Mouse (Mus musculus) testis, adult 2 months (tissue): ENCODE data around the gene Prr7. TPM values are rescaled to one million over a fixed set of nuclear protein-coding genes. Genes with fewer than 3 reads are reported as not detected.

Experiments
- H3K27ac ChIP-seq: fragments of 200-500 bp; 2 replicates; pipeline ENCODE4 v1.5.1; 2012; ENCODE audit warnings: low read depth, low read length; ENCODE audit not compliant: control insufficient read depth, insufficient read depth
- H3K27me3 ChIP-seq: fragments of 200-500 bp; 2 replicates; pipeline ENCODE4 v1.6.1; 2012; ENCODE audit warnings: mild to moderate bottlenecking, low read length, moderate library complexity; ENCODE audit not compliant: control insufficient read depth, insufficient read depth
- H3K36me3 ChIP-seq: fragments of 200-500 bp; 2 replicates; pipeline ENCODE4 v1.6.1; 2012; ENCODE audit warnings: mild to moderate bottlenecking, low read length; ENCODE audit not compliant: control insufficient read depth, insufficient read depth
- H3K4me1 ChIP-seq: fragments of 200-500 bp; 2 replicates; pipeline ENCODE4 v1.6.1; 2012; ENCODE audit warnings: low read length; ENCODE audit not compliant: control insufficient read depth, insufficient read depth
- H3K4me3 ChIP-seq: fragments of 200-500 bp; 2 replicates; pipeline ENCODE4 v1.5.1; 2012; ENCODE audit warnings: low read depth, mild to moderate bottlenecking, low read length, moderate library complexity, mixed read lengths; ENCODE audit not compliant: control insufficient read depth
- CTCF ChIP-seq: fragments of 200-500 bp; IDR thresholded peaks from 2 replicates; pipeline ENCODE4 v1.5.1; 2012; ENCODE audit warnings: low read depth, mild to moderate bottlenecking, inconsistent platforms, low read length, moderate library complexity; ENCODE audit not compliant: control insufficient read depth, insufficient read depth, insufficient replicate concordance
- POLR2A ChIP-seq: fragments of 200-500 bp; IDR thresholded peaks from 2 replicates; pipeline ENCODE4 v1.6.1; 2012; ENCODE audit warnings: low read depth, mild to moderate bottlenecking, inconsistent platforms, low read length, moderate library complexity; ENCODE audit not compliant: control insufficient read depth
- polyA plus RNA-seq: library from polyadenylated mRNA; depleted of rRNA; stranded (reverse); fragments of >200 nt; gene quantifications from 2 replicates; pipeline ENCODE4 v1.2.3, GENCODE M21; 2012

Prr7 gene
- polyA plus RNA-seq, 1 experiment, result 20.3 TPM

- H3K27ac ChIP-seq, result no peak overlapping the region
- no peak overlapping the region for H3K4me3 ChIP-seq
- H3K4me1 ChIP-seq, result peaks cover 4% of the 10 kb centered on the region; the same call in 1 of the 2 replicates
- no peak for TF ChIP-seq POLR2A
- TF ChIP-seq CTCF, result no peak
- no peaks in the 10 kb centered on the region for H3K27me3 ChIP-seq
- no peaks in the 10 kb centered on the region for H3K36me3 ChIP-seq
Observed at GRCm38 (mm10) chr13:55505810-55506209, 41.7 kb downstream of the Prr7 start.

GRCm38 (mm10) chr13:55506697-55507096 lies 42.6 kb downstream of the Prr7 start:
- TF ChIP-seq POLR2A, result no peak
- no peak for TF ChIP-seq CTCF
- peaks cover 11% of the 10 kb centered on the region for H3K4me1 ChIP-seq
- no peaks in the 10 kb centered on the region for H3K36me3 ChIP-seq
- H3K27me3 ChIP-seq, result no peaks in the 10 kb centered on the region
- no peak overlapping the region for H3K27ac ChIP-seq
- H3K4me3 ChIP-seq, result no peak overlapping the region

GRCm38 (mm10) chr13:55507877-55508276 lies 43.8 kb downstream of the Prr7 start:
- Histone ChIP-seq H3K27ac (no peak overlapping the region), H3K36me3 (no peaks in the 10 kb centered on the region), H3K4me3 (no peak overlapping the region), H3K27me3 (no peaks in the 10 kb centered on the region), H3K4me1 (peaks cover 18% of the 10 kb centered on the region)
- TF ChIP-seq POLR2A (no peak), CTCF (no peak)

GRCm38 (mm10) chr13:55508531-55508930 lies 44.5 kb downstream of the Prr7 start:
- no peak overlapping the region for H3K4me3 ChIP-seq
- no peak overlapping the region for H3K27ac ChIP-seq
- H3K36me3 ChIP-seq, result no peaks in the 10 kb centered on the region
- peaks cover 24% of the 10 kb centered on the region for H3K4me1 ChIP-seq
- H3K27me3 ChIP-seq, result no peaks in the 10 kb centered on the region
- TF ChIP-seq POLR2A, result no peak
- no peak for TF ChIP-seq CTCF

- Histone ChIP-seq H3K27me3 (no peaks in the 10 kb centered on the region), H3K4me3 (no peak overlapping the region), H3K27ac (no peak overlapping the region), H3K4me1 (peaks cover 27% of the 10 kb centered on the region), H3K36me3 (no peaks in the 10 kb centered on the region)
- TF ChIP-seq CTCF (no peak), POLR2A (no peak)
Observed at GRCm38 (mm10) chr13:55510332-55510667, 46.2 kb downstream of the Prr7 start.

GRCm38 (mm10) chr13:55510668-55511491 lies 46.8 kb downstream of the Prr7 start:
- no peak for TF ChIP-seq POLR2A
- no peak for TF ChIP-seq CTCF
- no peak overlapping the region for H3K4me3 ChIP-seq
- H3K36me3 ChIP-seq, result no peaks in the 10 kb centered on the region
- peak overlapping the region; percentile 40 for H3K27ac ChIP-seq
- peaks cover 27% of the 10 kb centered on the region for H3K4me1 ChIP-seq
- no peaks in the 10 kb centered on the region for H3K27me3 ChIP-seq

GRCm38 (mm10) chr13:55511492-55511861 lies 47.4 kb downstream of the Prr7 start:
- H3K27ac ChIP-seq, result peak overlapping the region; percentile 40; the same call in 1 of the 2 replicates
- no peaks in the 10 kb centered on the region for H3K36me3 ChIP-seq
- H3K4me3 ChIP-seq, result no peak overlapping the region
- H3K27me3 ChIP-seq, result no peaks in the 10 kb centered on the region
- peaks cover 27% of the 10 kb centered on the region for H3K4me1 ChIP-seq
- TF ChIP-seq CTCF (no peak), POLR2A (no peak)

- H3K4me1 ChIP-seq, result peaks cover 27% of the 10 kb centered on the region
- H3K36me3 ChIP-seq, result no peaks in the 10 kb centered on the region
- peak overlapping the region; percentile 66 for H3K27ac ChIP-seq
- no peaks in the 10 kb centered on the region for H3K27me3 ChIP-seq
- peak overlapping the region; percentile 88 for H3K4me3 ChIP-seq
- TF ChIP-seq CTCF (no peak), POLR2A (no peak)
Observed at GRCm38 (mm10) chr13:55512379-55513031, 48.4 kb downstream of the Prr7 start.
